Mouse (Mus musculus) layer of hippocampus, postnatal 25 days (tissue): ENCODE results near the gene Tprkb. TPM values are rescaled to one million over a fixed set of nuclear protein-coding genes. Genes with fewer than 3 reads are reported as not detected.
"Not testable (repeated sequence)": the region's sequence is repeated elsewhere in the genome, so short reads cannot be mapped to it uniquely, and the experiment has no call there.

ENCODE experiments used
- DNase-seq, 2 experiments: peaks; one replicate each; pipeline ENCODE4 v3.0.0; 2022; ENCODE audit warnings: mixed read lengths in 2 of 2, low spot score in 1 of 2; ENCODE audit errors: extremely low spot score in 1 of 2
- total RNA-seq, 2 experiments: library from RNA; stranded (reverse); gene quantifications; 2 replicates each; pipeline ENCODE4 v1.2.3; 2021

The Tprkb gene
- 10 to 100 TPM; 72.4 to 81.7 TPM for total RNA-seq

DNA sequence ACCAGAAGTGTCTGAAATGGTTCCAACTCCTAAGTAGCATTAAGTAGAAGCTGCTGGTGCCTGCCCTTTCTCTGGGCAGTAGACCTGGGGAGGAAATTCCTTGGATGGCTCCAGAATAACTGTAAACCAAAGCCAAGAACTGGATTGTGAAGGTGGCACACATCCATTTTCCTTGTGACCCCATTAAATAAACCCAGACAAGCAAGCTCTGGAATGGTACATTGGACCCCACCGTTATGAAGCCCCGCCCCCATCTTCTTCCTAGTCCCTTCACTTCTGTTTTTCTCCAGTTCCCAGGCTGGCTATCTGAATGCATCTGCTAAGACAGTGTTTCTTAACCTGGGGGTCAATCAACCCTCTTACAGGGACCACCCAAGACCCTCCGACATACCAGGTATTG, at the start of gene Tprkb:
Gene Tprkb, plus strand, starts transcription at position 279 of the 400 bp plus-strand sequence.
- no peak for DNase-seq

GRCm38 (mm10) chr6:85862565-85862964, 49.1 kb upstream of the Tprkb start:
- no peak for DNase-seq

DNA sequence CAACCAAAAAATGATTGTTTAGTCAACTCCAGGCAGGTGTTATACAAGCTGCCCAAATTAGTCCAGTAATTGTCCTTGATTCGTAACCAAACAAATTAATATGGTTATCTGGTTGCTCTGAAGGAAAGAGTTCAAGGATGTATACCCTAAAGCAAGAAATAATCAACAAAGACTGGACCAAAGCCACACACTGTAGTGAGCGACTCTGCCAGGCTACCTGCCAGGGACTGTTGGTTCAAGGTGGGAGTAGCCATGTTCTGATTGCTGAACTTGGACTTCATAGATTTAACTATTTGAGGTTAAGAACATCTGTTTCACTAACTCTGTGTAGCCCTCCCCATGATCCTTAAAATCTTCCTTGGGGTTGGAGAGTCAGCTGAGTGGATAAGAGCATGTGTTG, 48.5 kb upstream of the Tprkb start:
- no peak for DNase-seq

- DNase-seq: no peak
Measured at GRCm38 (mm10) chr6:85863840-85864239, 47.8 kb upstream of the Tprkb start.

DNA sequence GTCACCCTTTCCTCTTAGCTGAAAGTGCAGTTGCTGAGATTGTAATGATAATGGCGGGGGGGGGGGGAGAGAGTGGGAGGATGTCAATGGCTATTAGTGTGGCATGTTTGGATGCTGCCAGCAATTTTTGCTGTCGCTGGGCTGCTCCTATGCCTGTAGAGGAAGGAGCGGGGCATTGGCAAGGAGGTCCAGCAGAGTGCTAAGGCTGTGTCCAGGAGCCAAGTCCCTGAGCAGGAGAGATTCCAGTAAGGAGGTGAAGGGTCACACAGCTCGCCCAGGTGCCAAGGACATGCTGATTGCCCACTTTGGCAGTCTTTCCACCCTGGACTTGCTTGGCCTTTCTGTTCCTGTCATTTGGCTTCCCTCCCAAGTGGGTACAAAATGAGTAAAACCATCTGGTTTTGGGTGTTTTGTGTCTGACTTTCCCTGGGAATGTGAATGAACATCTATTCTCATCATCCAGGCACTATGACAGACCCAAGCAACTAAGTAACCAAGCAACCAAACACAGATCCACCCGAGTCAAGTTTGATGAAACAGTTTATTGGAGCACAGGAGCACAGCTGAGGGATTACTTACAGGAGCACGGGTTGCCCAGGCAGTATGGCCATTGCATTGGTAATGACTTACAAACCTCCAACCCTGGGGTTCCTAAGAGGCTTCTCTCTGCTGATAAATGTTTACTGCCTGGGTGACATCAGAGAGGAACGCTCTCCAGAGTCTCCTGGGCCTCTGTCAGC, 46.6 kb upstream of the Tprkb start:
- not testable (repeated sequence) for DNase-seq

- not testable (repeated sequence) for DNase-seq
Measured at GRCm38 (mm10) chr6:85866166-85866565, 45.5 kb upstream of the Tprkb start.

GRCm38 (mm10) chr6:85866995-85867394, 44.7 kb upstream of the Tprkb start:
- DNase-seq: not testable (repeated sequence)

- no peak for DNase-seq
Measured at GRCm38 (mm10) chr6:85867726-85868690, 43.7 kb upstream of the Tprkb start.

DNA sequence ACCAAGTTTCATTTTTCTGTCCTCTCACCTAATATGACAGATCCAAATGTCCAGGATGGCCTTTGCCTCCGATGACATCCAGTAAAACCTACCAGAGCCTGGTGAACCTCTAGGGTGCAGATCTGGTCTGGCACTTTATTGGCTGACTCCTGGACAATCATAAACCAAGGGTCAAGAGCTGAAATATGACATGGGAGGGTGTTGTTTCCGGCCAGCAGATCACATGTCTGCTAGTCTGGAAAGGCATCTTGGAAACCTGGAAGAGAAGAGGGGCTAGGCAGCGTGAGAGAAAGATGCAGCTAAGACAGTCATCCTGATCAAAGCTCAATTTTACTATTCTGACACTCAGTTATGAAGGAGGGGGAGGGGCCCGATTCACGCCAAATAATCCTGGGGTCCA, 42.7 kb upstream of the Tprkb start, which contains the start of gene Nat8f2:
Gene Nat8f2, minus strand, starts transcription at position 153 of the 400 bp plus-strand sequence.
- DNase-seq: not testable (repeated sequence)

GRCm38 (mm10) chr6:85883246-85883645, 28.4 kb upstream of the Tprkb start:
- not testable (repeated sequence) for DNase-seq

DNA sequence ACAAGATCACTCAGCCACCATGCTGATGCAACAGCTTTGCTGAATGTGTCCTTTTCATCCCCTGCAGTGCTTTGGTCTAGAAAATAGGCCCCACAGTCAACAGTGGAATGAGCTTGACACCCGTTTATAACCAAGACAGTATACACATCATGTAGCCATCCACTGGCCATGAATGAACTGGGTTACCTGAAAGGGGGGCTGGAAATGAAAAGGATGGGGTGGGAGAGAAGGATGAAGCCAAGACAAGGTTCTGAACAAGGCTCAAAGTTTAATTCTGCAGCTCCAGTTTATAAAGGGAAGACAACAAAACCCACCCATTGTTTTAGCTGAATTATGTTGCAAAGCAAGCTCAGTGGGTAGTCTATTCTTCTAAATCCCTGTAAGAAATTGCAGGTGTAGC, 27.4 kb upstream of the Tprkb start:
- DNase-seq: no peak

DNA sequence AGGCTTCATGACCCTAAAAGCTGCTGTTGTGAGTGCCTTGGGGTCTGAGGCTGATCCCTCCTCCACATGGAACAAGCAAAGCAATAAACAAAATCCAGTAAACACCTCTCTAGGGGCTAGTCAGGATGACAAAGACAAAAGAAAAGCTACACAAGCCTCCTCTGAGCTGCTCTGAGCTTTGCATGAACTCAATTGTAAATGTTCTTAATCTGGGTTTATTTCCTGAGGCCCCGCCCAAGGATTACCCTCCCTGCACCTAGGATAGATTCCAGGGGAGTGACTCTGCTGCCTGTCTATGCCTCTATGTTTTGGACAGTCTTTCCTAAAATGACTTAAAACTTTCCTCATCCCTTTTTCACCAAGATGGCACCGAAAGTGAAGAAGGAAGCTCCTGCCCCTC, 22.7 kb upstream of the Tprkb start:
- no peak for DNase-seq

DNA sequence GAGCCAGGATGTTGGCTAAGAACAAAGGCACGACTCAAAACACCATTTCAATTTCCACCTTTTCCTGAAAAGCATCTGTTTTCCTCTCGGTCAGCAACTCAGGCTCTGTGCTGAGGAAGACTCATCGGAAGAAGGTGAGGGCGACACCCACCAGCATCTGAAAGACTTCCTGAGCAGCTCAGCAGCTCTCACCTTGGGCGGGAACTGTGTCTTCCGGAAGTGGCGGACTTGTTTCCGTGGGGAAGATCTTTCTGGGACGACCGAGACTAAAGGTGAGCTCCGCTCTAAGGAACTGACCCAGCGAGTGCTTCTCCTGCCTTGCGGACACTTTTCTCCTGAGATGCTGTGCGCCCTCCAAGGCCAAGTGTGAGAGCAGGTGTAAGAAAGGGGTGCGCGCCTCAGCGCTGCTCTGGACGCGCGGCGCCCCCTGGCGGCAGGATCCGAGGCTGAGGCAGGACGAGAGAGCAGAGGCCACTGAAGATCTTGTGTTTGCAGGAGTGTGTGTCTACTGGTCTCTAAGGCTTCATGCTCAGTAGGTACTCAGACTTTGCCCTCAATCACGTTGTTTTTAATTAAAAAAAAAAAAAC, 16.5 kb upstream of the Tprkb start:
- DNase-seq: peak in 1 of 2 experiments; percentile 31

DNA sequence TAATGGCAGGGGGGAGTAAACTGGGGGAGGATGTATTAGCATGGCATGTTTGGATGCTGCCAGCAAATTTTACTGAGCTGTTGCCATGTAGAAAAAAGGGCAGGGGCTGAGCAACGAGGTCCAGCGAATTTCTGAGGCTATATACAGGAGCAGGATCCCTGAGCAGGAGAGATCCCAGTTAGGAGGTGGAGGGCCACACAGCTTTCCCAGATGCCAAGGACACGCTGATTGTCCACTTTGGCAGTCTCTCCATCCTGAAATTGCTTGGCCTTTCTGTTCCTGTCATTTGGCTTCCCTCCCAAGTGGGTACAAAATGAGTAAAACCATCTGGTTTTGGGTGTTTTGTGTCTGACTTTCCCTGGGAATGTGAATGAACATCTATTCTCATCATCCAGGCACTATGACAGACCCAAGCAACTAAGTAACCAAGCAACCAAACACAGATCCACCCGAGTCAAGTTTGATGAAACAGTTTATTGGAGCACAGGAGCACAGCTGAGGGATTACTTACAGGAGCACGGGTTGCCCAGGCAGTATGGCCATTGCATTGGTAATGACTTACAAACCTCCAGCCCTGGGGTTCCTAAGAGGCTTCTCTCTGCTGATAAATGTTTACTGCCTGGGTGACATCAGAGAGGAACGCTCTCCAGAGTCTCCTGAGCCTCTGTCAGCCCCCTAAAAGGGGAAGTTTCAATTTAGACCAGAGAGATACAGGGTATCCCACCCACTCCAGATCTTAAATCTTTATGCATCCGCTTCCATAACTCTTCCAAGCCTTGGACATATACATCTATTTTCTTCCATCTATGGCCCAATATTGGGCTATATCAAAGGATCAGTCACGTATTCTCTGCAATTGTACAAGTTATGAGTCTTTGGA, 12.8 kb upstream of the Tprkb start:
- DNase-seq: not testable (repeated sequence)

DNA sequence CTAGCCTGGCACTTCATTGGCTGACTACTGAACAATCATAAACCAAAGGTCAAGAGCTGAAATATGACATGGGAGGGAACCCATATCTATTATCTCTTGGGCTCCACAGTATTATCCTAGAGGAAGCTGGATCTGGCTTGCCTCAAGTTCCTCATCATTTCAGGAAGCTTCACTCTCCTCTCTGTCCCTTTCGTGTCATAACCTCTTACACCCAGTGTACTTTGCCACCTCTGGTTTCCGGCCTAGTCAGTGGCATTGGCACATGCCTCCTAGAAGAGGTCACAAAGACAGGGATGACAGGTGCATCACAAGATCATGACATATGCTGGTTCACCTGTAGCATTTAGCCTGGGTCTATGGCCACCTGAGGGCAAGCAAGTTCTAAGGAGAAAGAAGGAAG, 9.4 kb upstream of the Tprkb start:
- no peak for DNase-seq

DNA sequence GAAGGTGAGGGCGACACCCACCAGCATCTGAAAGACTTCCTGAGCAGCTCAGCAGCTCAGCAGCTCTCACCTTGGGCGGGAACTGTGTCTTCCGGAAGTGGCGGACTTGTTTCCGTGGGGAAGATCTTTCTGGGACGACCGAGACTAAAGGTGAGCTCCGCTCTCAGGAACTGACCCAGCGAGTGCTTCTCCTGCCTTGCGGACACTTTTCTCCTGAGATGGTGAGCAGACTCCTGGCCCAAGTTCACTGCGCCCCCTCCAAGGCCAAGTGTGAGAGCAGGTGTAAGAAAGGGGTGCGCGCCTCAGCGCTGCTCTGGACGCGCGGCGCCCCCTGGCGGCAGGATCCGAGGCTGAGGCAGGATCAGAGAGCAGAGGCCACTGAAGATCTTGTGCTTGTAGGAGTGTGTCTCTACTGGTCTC, 7.0 kb upstream of the Tprkb start, which contains the start of gene Nat8f4:
Gene Nat8f4, minus strand, starts transcription at position 243 of the 420 bp plus-strand sequence.
- DNase-seq: peak; percentile 83

DNA sequence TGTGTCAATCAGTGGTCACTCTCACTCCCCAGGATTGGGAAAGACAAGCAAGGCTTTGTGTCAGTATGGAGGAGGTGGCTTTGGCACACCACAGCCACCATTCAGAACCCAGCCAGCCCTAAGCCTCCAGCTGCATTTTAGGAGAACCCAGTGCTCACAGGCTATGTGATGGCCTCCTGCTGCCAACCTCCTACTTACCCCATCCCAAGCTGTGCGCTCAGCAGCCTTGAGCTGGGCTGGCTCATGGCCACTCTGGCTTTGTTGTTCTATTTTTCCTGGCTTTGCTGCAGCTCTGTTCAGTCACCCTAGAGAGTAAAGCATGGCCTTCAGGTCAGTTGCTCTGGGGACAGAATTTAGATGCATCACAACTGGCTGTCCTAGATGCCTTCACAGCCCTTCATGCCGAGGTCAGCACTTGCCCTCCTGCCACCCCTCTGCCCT, 4.7 kb upstream of the Tprkb start:
- peak in 1 of 2 experiments; percentile 25 for DNase-seq

DNA sequence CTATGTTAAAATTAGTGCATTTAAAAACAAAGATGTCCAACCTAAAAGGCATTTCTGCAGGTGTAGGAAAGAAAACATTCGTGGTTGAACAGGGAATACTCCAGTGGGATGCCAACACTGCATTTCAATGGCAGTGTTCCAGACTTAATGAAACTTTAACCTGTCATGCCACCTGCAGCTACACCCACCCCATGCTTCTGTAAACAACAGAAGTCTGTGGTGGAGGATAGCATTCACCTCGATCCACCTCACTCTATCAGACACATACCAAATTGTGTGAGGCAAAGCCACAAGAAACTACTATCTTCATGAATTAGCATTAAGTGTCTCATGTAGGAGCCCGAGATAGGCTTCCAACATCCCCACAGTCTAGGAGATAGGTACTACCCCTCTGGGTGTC, 3.3 kb upstream of the Tprkb start:
- no peak for DNase-seq

- no peak for DNase-seq
Measured at GRCm38 (mm10) chr6:85909704-85910103, 2.0 kb upstream of the Tprkb start.

DNA sequence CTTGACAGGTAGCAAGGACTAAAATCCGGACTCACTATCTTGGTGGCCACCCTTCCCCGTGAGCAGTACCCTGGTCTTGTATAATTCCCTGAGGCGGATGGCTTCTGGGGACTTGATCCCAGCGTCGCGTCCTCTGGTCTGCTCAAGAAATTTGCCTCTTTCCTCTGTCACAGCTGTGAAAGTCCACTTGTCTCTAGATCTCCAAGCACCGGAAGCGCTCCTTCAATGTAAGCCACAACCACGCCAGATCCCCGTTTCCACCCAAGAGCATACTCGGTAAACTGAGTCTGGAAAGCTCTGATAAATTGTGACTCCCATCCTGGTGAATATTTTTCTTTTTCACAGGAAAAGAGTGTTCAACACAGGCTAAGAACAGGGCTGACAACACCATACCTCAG, 3.5 kb downstream of the Tprkb start:
- DNase-seq: no peak
